Mouse (Mus musculus): ENCODE measurements around the gene Cbr4.

Cbr4 gene

GRCm38 (mm10) chr8:61487597-61488156 lies at the start of gene Cbr4:
TSS of gene Cbr4 (plus strand) at chr8:61487734.
- DNase-seq (ENCODE audit: low spot score), result peak; percentile 97

GRCm38 (mm10) chr8:61442988-61443387 lies 44.5 kb upstream of the Cbr4 start:
- DNase-seq (ENCODE audit: low spot score), result no peak

GRCm38 (mm10) chr8:61444358-61444757 lies 43.2 kb upstream of the Cbr4 start:
- peak; percentile 63 for DNase-seq (ENCODE audit: low spot score)

- peak; percentile 64 for DNase-seq (ENCODE audit: low spot score)
Observed at GRCm38 (mm10) chr8:61446329-61446728, 41.2 kb upstream of the Cbr4 start.

GRCm38 (mm10) chr8:61448100-61448499 lies 39.4 kb upstream of the Cbr4 start:
- no peak for DNase-seq (ENCODE audit: low spot score)

- DNase-seq (ENCODE audit: low spot score), result no peak
Observed at GRCm38 (mm10) chr8:61448881-61449280, 38.7 kb upstream of the Cbr4 start.

- DNase-seq (ENCODE audit: low spot score), result no peak
Observed at GRCm38 (mm10) chr8:61450916-61451575, 36.5 kb upstream of the Cbr4 start.

GRCm38 (mm10) chr8:61451721-61452337 lies 35.7 kb upstream of the Cbr4 start:
- DNase-seq (ENCODE audit: low spot score), result no peak

- DNase-seq (ENCODE audit: low spot score), result no peak
Observed at GRCm38 (mm10) chr8:61459763-61460162, 27.8 kb upstream of the Cbr4 start.

- no peak for DNase-seq (ENCODE audit: low spot score)
Observed at GRCm38 (mm10) chr8:61462221-61462620, 25.3 kb upstream of the Cbr4 start.

- no peak for DNase-seq (ENCODE audit: low spot score)
Observed at GRCm38 (mm10) chr8:61464393-61464792, 23.1 kb upstream of the Cbr4 start.

- DNase-seq (ENCODE audit: low spot score), result peak; percentile 40
Observed at GRCm38 (mm10) chr8:61466696-61467552, 20.6 kb upstream of the Cbr4 start.

- DNase-seq (ENCODE audit: low spot score), result no peak
Observed at GRCm38 (mm10) chr8:61467553-61467815, 20.1 kb upstream of the Cbr4 start.

GRCm38 (mm10) chr8:61470213-61470612 lies 17.3 kb upstream of the Cbr4 start:
- DNase-seq (ENCODE audit: low spot score), result no peak

GRCm38 (mm10) chr8:61475251-61475673 lies 12.3 kb upstream of the Cbr4 start:
- DNase-seq (ENCODE audit: low spot score), result no peak

GRCm38 (mm10) chr8:61476160-61476559 lies 11.4 kb upstream of the Cbr4 start:
- DNase-seq (ENCODE audit: low spot score), result no peak

- no peak for DNase-seq (ENCODE audit: low spot score)
Observed at GRCm38 (mm10) chr8:61478150-61478549, 9.4 kb upstream of the Cbr4 start.

GRCm38 (mm10) chr8:61478793-61479192 lies 8.7 kb upstream of the Cbr4 start:
- no peak for DNase-seq (ENCODE audit: low spot score)

GRCm38 (mm10) chr8:61479506-61480214 lies 7.9 kb upstream of the Cbr4 start:
- DNase-seq (ENCODE audit: low spot score), result no peak

GRCm38 (mm10) chr8:61480260-61480967 lies 7.1 kb upstream of the Cbr4 start:
- DNase-seq (ENCODE audit: low spot score), result no peak

GRCm38 (mm10) chr8:61486923-61487529 lies 508 bp upstream of the Cbr4 start:
- no peak for DNase-seq (ENCODE audit: low spot score)

Measured in MN1 (cell line).